Mouse (Mus musculus): ENCODE measurements at regions not wholly inside any gene's neighbourhood (a gene's known extent, or its start where the extent isn't known, plus 50 kb on each side); places are given as distances from the start of the nearest gene placed in this dataset.

- WGBS = 67% methylated on average over 3 of the region's 3 CpGs
- H3K27me3 ChIP-seq (ENCODE audit: control insufficient read depth, insufficient read depth, low read length) = no peaks in the 10 kb centered on the region
Measured at GRCm38 (mm10) chr7:129525985-129526384, 65.7 kb upstream of the Wdr11 start.

GRCm38 (mm10) chr7:129528263-129528662 is 63.4 kb upstream of the Wdr11 start:
- TF ChIP-seq CTCF (IDR thresholded peaks at IDR 0.05; ENCODE audit: extremely low read depth, insufficient read length, insufficient replicate concordance, low read depth, low read length) = no peak
- no peak for TF ChIP-seq POLR2A (IDR thresholded peaks at IDR 0.05; ENCODE audit: low read depth, low read length)
- no peaks in the 10 kb centered on the region for H3K36me3 ChIP-seq (ENCODE audit: control insufficient read depth, insufficient read depth, low read length)
- H3K27ac ChIP-seq (ENCODE audit: insufficient read depth, low read depth, low read length) = no peak overlapping the region
- no peaks in the 10 kb centered on the region for H3K4me1 ChIP-seq (ENCODE audit: control insufficient read depth, insufficient read depth, insufficient read length, low read length)
- no peak overlapping the region for H3K4me3 ChIP-seq (ENCODE audit: low read depth, low read length)
- H3K27me3 ChIP-seq (ENCODE audit: control insufficient read depth, insufficient read depth, low read length) = no peaks in the 10 kb centered on the region
- 63% methylated on average over 6 of the region's 6 CpGs for WGBS

More at GRCm38 (mm10) chr7:129525985-129526384, 65.7 kb upstream of the Wdr11 start:
- Histone ChIP-seq H3K4me3 (ENCODE audit: low read depth, low read length) (no peak overlapping the region), H3K4me1 (ENCODE audit: control insufficient read depth, insufficient read depth, insufficient read length, low read length) (no peaks in the 10 kb centered on the region), H3K36me3 (ENCODE audit: control insufficient read depth, insufficient read depth, low read length) (no peaks in the 10 kb centered on the region), H3K27ac (ENCODE audit: insufficient read depth, low read depth, low read length) (no peak overlapping the region)
- TF ChIP-seq POLR2A (IDR thresholded peaks at IDR 0.05; ENCODE audit: low read depth, low read length) (no peak), CTCF (IDR thresholded peaks at IDR 0.05; ENCODE audit: extremely low read depth, insufficient read length, insufficient replicate concordance, low read depth, low read length) (no peak)

GRCm38 (mm10) chr7:129533366-129533905 is 58.2 kb upstream of the Wdr11 start:
- no peak overlapping the region for H3K27ac ChIP-seq (ENCODE audit: insufficient read depth, low read depth, low read length)
- no peaks in the 10 kb centered on the region for H3K27me3 ChIP-seq (ENCODE audit: control insufficient read depth, insufficient read depth, low read length)
- 74% methylated on average over 6 of the region's 6 CpGs for WGBS
- no peak overlapping the region for H3K4me3 ChIP-seq (ENCODE audit: low read depth, low read length)
- H3K4me1 ChIP-seq (ENCODE audit: control insufficient read depth, insufficient read depth, insufficient read length, low read length) = no peaks in the 10 kb centered on the region
- no peaks in the 10 kb centered on the region for H3K36me3 ChIP-seq (ENCODE audit: control insufficient read depth, insufficient read depth, low read length)
- TF ChIP-seq CTCF (IDR thresholded peaks at IDR 0.05; ENCODE audit: extremely low read depth, insufficient read length, insufficient replicate concordance, low read depth, low read length) = no peak
- no peak for TF ChIP-seq POLR2A (IDR thresholded peaks at IDR 0.05; ENCODE audit: low read depth, low read length)
